Mouse (Mus musculus): ENCODE measurements around the gene Agap2.

- no peak for TF ChIP-seq CTCF (IDR thresholded peaks at IDR 0.05; ENCODE audit: borderline replicate concordance, extremely low read depth, insufficient read depth, insufficient read length)
- no peak for TF ChIP-seq POLR2A (IDR thresholded peaks at IDR 0.05; ENCODE audit: borderline replicate concordance, extremely low read depth, insufficient read depth, insufficient read length, poor library complexity, severe bottlenecking)
Observed at GRCm38 (mm10) chr10:127126579-127126978, 51.5 kb downstream of the Agap2 start.

Data from brain, embryonic 14.5 days (tissue).